Mouse (Mus musculus): ENCODE results near the gene Vmn2r63. TPM values are rescaled to one million over a fixed set of nuclear protein-coding genes. Genes with fewer than 3 reads are reported as not detected.
"Not testable (repeated sequence)": the region's sequence is repeated elsewhere in the genome, so short reads cannot be mapped to it uniquely, and the experiment has no call there.

Vmn2r63 gene
- not detected for total RNA-seq (2021)

DNA sequence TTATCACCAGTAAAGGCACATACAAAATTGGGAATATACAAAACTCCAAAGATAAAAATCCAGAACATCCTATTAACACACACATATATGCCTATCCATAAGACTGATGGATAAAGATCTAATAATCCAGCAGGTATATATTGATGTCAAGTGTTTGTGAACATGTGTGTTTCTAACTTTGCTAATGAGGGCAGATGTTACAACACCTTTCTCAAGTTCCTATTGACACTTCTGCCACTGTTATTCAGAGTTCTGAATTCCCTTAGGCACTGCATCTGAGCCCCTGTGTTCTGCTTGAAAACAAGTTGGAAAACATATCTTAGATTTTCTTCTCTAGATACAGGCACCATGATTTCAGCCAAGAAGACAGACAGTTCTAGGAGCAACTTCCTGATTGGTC lies at the start of gene Vmn2r63:
TSS of gene Vmn2r63 (minus strand) at position 101 of the 400 bp plus-strand sequence.
- intact Hi-C loops (cut with DNase I); DNase-seq: not testable (repeated sequence)

DNA sequence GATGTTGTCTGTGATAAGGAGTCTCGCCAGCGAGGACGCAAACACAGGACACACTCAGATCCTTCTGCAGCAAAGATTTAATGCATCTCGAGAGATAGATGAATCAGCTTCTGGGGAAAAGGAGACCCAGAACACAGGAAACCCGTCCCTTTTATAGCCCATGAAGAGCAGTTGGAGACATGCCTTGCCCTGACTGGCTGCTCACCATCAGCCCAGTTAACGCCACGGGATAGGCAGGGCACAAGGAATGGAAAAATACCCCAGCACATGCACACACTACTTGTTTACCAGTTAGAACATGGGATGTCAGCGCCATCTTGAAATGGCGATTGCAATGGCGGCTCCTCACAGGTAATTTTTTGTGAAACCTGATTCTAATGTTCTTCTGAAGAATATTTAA lies 47.1 kb upstream of the Vmn2r63 start:
- intact Hi-C loops (cut with DNase I) = no loop called here
- no peak for DNase-seq

DNA sequence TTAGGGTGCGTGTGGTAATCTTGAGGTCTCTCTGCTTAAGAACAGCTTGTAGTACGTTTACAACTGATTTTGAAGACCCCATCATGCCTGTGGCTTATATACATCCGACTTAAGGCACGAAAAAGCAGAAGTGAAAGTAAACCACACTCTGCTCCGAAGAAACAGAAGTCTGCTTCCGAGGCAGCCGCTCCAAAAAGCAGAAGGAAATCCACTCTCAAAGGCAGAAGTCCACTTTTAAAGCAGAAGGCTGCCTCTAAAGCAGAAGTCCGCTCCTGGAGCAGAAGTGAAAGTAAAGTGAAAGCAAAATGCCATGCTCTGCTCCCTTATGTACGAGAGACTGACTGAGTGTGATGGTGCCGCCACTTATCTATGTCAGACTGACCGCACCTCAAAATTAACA lies 46.5 kb upstream of the Vmn2r63 start:
- DNase-seq = peak in 1 of 2 experiments; percentile 0
- intact Hi-C loops (cut with DNase I) = no loop called here

DNA sequence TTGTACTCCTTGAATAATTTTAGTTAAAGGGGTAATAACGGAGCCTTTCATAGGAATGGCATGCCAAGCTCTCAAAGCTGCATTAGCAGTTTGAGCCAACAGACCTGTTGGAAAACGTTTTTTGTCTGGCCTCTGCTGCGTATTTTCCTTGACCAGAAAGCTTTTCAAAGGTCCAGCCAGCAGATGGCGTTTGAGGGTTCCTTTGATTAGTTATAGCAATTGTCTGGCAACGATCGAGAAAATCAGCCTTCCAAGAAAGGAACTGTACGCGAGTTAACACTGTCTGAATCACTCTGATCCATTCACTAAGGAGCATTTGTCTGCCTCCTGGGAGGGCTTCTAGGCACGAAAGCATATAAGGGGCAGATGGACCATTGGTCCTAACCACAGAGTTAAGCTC lies 31.6 kb upstream of the Vmn2r63 start:
- intact Hi-C loops (cut with DNase I) = no loop called here
- DNase-seq = no peak

DNA sequence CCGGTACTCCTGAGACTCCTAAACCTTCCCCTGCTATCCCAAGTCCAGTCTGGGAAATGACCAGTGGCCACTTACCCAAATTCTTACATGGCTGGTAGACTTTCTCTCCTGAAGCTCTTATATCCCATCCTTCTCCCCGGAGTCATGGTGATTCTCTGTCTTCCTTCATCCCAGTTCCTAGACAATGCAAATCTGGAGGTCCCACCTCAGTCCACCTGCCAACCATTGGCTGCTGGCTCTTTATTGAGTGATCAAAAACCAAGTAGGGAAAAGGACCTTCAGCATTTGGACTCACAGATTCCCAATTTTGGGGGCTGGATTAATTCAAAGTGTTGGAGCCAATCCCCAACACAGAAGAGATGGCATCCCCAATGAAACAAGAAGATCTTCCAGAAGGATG lies 35.6 kb downstream of the Vmn2r63 start:
- DNase-seq; intact Hi-C loops (cut with DNase I): not testable (repeated sequence)

DNA sequence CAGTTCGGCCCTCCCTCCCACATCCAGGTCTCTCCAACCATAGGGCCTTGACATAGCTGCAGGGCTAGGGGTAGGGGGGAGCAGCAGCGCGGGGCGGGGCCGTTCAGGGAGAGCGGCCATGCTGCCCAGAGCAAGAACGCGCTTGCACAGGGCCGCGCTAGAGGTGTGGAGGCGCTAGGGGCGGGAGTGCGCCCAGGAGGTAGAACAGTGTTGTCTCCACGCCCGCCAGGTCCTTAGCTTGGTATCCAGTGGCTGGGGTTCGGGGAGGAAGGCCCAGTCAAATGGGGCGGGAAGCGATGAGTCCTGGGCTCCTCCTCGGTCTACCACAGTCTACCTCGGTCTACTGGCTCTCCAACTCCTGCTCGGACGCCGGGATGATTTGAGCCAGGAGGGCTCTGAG lies 55.5 kb downstream of the Vmn2r63 start:
- intact Hi-C loops (cut with DNase I) = no loop called here
- no peak for DNase-seq

DNA sequence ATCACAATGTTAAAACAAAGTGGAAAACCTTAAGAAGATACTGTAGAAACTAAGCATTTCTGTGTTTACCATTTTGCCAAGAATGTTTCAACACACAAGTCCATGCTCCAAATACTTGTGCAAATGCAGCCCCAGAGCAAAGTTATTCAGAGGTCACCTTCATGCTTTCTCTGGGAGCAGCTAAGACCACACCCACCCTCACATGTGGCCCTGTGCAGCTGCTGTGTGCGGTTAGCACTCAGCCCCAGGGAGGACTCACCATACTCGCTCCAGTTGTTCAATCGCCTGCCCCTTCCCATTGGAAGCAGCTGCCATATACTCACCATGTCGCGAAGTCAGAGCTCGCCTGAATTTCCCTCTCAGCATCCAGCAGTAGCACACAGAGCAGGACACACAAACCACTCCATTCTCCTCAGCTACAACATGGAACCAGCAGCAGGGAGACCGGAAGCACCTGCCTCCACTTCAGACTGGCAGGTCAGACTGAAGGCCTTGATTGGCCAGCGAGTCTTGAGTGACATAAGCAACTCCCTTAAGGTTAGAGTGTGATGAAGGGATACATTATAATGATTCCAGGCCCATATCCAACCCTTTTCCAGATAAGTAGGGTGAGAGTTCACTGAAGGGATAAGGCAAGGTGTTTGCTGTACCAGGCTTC lies 66.7 kb downstream of the Vmn2r63 start, which contains the start of gene Gm2381:
TSS of gene Gm2381 (minus strand) at position 434 of the 658 bp plus-strand sequence.
- intact Hi-C loops (cut with DNase I); DNase-seq: not testable (repeated sequence)

Small RNA genes lying within 50 kb of the gene (microRNA-seq; reads per million reads assigned to microRNA genes)
- gene Gm23256 = 0 reads per million in 2 experiments

Other genes with a start within 250 kb of the Vmn2r63 start
- 1 to 10 TPM; 4.2 to 5.5 TPM for gene Zfp975, start 241.1 kb downstream of the Vmn2r63 start, total RNA-seq (2021)
- gene Gm17067, start 206.8 kb downstream of the Vmn2r63 start, total RNA-seq (2021) = not detected
- gene Vmn2r62, start 140.3 kb downstream of the Vmn2r63 start, total RNA-seq (2021) = not detected
- gene Gm2381, start 66.6 kb downstream of the Vmn2r63 start, total RNA-seq (2021) = under 1 TPM; 0.07 TPM
- gene Gm9268, start 84.9 kb upstream of the Vmn2r63 start, total RNA-seq (2021) = not detected
- not detected for gene Zfp936, start 180.4 kb upstream of the Vmn2r63 start, total RNA-seq (2021)